Mouse (Mus musculus): Measurements from ENCODE around the gene Selplg. TPM values are rescaled to one million over a fixed set of nuclear protein-coding genes. Genes with fewer than 3 reads are reported as not detected.

Gene Selplg
- polyA plus RNA-seq, 1 experiment from 2014 or later, result 2.5 TPM

Other genes with a start within 250 kb of the Selplg start
- 1.2 and 1.6 TPM in 2 replicates for gene Cmklr1, start 182.2 kb downstream of the Selplg start, polyA plus RNA-seq (2015; fragmentation: Nextera tagmentation; extraction: Ambion mirVana)
- not detected in 2 replicates for gene 1700069L16Rik, start 107.9 kb downstream of the Selplg start, polyA plus RNA-seq (2015; fragmentation: Nextera tagmentation; extraction: Ambion mirVana)
- gene Ficd, start 96.8 kb downstream of the Selplg start, polyA plus RNA-seq (2015; fragmentation: Nextera tagmentation; extraction: Ambion mirVana), result 10.9 and 11.1 TPM in 2 replicates
- gene Sart3, start 60.1 kb downstream of the Selplg start, polyA plus RNA-seq (2015; fragmentation: Nextera tagmentation; extraction: Ambion mirVana), result 37.7 and 39.0 TPM in 2 replicates
- gene Iscu, start 59.9 kb downstream of the Selplg start, polyA plus RNA-seq (2015; fragmentation: Nextera tagmentation; extraction: Ambion mirVana), result 86.8 and 94.0 TPM in 2 replicates
- gene Tmem119, start 32.1 kb downstream of the Selplg start, polyA plus RNA-seq (2015; fragmentation: Nextera tagmentation; extraction: Ambion mirVana), result 7.9 and 10.4 TPM in 2 replicates
- gene Coro1c, start 76.1 kb upstream of the Selplg start, polyA plus RNA-seq (2015; fragmentation: Nextera tagmentation; extraction: Ambion mirVana), result 176 and 191 TPM in 2 replicates
- gene Ssh1, start 161.2 kb upstream of the Selplg start, polyA plus RNA-seq (2015; fragmentation: Nextera tagmentation; extraction: Ambion mirVana), result 9.6 and 13.2 TPM in 2 replicates
- gene Dao, start 171.1 kb upstream of the Selplg start, polyA plus RNA-seq (2015; fragmentation: Nextera tagmentation; extraction: Ambion mirVana), result not detected in 2 replicates
- 18.6 and 20.7 TPM in 2 replicates for gene Usp30, start 232.8 kb upstream of the Selplg start, polyA plus RNA-seq (2015; fragmentation: Nextera tagmentation; extraction: Ambion mirVana)

Data from hindbrain, embryonic 16.5 days (tissue).